Mouse (Mus musculus) C2C12 (cell line): ENCODE results near the gene Kantr.

Experiments
- CEBPB ChIP-seq: IDR thresholded peaks from one replicate; pipeline ENCODE4 v1.6.1; 2011; ENCODE audit warnings: low read depth, mild to moderate bottlenecking, control low read depth, moderate library complexity
- CTCF ChIP-seq: IDR thresholded peaks from one replicate; pipeline ENCODE4 v1.5.1; 2011; ENCODE audit not compliant: control insufficient read depth, insufficient read depth, insufficient read length
- MYOD1 ChIP-seq: IDR thresholded peaks from one replicate; pipeline ENCODE4 v1.6.1; 2011; ENCODE audit warnings: low read depth; ENCODE audit not compliant: control insufficient read depth, insufficient read length

DNA sequence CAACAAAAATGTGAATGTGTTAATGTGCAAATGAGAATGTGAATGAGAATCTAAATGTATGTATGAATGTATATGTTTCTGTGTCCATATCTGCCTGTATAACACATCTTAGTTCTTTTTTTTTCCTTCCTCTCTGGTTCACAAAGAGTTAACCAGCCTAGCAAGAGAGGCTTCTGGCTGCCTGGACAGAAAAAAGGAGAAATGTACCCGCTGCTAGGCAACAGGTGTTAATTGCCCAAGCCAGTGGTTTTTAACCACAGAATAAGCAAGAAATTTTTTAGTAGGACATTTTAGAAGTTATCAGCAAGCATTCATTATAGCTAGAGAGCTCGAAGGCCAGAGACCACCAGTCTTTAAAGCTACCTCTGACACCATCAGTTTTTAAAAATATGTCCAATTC lies 4.5 kb downstream of the Kantr start:
- TF ChIP-seq CTCF (no peak), CEBPB (no peak), MYOD1 (no peak)
